Mouse (Mus musculus) kidney, embryonic 14.5 days (tissue): ENCODE data around the gene Evl. TPM values are rescaled to one million over a fixed set of nuclear protein-coding genes. Genes with fewer than 3 reads are reported as not detected.

Experiments
- ATAC-seq: fragments of 200-750 bp; cut with Nextera tagmentation; 2 replicates; pipeline ENCODE4 v1.8.0; 2017; ENCODE audit warnings: moderate number of reproducible peaks, mild to moderate bottlenecking, moderate TSS enrichment, moderate library complexity; ENCODE audit not compliant: low FRiP score, low TSS enrichment
- H3K27ac ChIP-seq: fragments of 300-500 bp; sonication (generic); 2 replicates; pipeline ENCODE4 v1.5.1; 2014; ENCODE audit warnings: low read depth, mild to moderate bottlenecking, low read length, moderate library complexity, mixed read lengths
- H3K27me3 ChIP-seq: fragments of 300-500 bp; sonication (generic); 2 replicates; pipeline ENCODE4 v1.6.1; 2014; ENCODE audit warnings: mild to moderate bottlenecking, low read length; ENCODE audit not compliant: control insufficient read depth, insufficient read depth
- H3K36me3 ChIP-seq: fragments of 300-500 bp; sonication (generic); 2 replicates; pipeline ENCODE4 v1.6.1; 2014; ENCODE audit warnings: low read length, mixed read lengths; ENCODE audit not compliant: control insufficient read depth, insufficient read depth
- H3K4me1 ChIP-seq: fragments of 300-500 bp; sonication (generic); 2 replicates; pipeline ENCODE4 v1.6.1; 2014; ENCODE audit warnings: low read length, mixed read lengths; ENCODE audit not compliant: control insufficient read depth, insufficient read depth
- H3K4me2 ChIP-seq: fragments of 300-500 bp; sonication (generic); replicated peaks from 2 replicates; pipeline ENCODE4 v1.6.1; 2014; ENCODE audit warnings: low read depth, mild to moderate bottlenecking, low read length
- H3K4me3 ChIP-seq: fragments of 300-500 bp; sonication (generic); 2 replicates; pipeline ENCODE4 v1.5.1; 2014; ENCODE audit warnings: mild to moderate bottlenecking, low read length
- H3K9ac ChIP-seq: fragments of 300-500 bp; sonication (generic); 2 replicates; pipeline ENCODE4 v1.6.1; 2014; ENCODE audit warnings: low read depth, mild to moderate bottlenecking, low read length, moderate library complexity
- H3K9me3 ChIP-seq: fragments of 300-500 bp; sonication (generic); 2 replicates; pipeline ENCODE4 v1.6.1; 2016; ENCODE audit warnings: low read length; ENCODE audit not compliant: control insufficient read depth
- WGBS: fragments of 180-500 bp; shearing (Covaris S2); extraction: QIAGEN DNeasy Blood & Tissue Kit; methylation state at CpG from one replicate; pipeline ENCODE4 v1.1.7; 2014; 5-methylcytosine and 5-hydroxymethylcytosine counted together
- polyA plus RNA-seq: library from polyadenylated mRNA; unstranded; fragments of >200 nt; fragmentation: Nextera tagmentation; extraction: Ambion mirVana; gene quantifications from 2 replicates; pipeline ENCODE4 v1.2.1, GENCODE M21; 2014

Evl gene
- polyA plus RNA-seq, 1 experiment from 2014 or later, result 73.7 TPM

DNA sequence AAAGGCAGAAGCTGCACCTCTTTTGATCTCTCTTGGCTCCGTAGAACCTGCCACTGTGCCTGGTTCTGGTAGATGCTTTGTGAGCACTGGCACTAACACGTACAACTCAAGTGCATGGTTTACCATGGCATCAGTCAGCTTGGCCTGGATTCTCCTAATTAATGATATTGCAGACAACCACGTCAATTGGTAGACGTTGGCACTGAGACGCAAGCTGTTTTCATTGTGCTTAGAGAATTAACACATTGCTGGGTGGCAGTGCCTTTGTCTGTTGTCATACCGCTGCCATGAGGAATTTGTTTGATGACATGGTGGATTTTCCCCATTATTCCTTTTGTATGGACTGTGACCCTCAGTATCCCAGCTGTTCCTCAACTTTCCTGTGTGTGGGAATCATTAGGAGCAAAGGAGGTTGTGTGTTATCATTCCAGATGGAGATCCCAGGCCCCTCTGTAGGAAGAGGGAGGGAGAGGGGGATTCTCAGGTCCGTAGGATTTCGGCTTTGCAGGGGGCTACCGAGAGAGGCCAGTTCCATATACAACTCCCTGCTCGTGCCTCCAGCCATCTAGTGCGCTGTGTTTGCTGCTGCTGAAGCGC is 10.5 kb downstream of the Evl start:
- H3K36me3 ChIP-seq, result 0 out of 2 replicates have a peak, but pooled peaks cover 2% of the 10 kb centered on the region
- no peak overlapping the region for H3K9ac ChIP-seq
- no peak overlapping the region for H3K27ac ChIP-seq
- H3K4me1 ChIP-seq, result no peaks in the 10 kb centered on the region
- H3K4me2 ChIP-seq, result no peak overlapping the region
- ATAC-seq, result no peak
- H3K4me3 ChIP-seq, result no peak overlapping the region
- no peaks in the 10 kb centered on the region for H3K27me3 ChIP-seq
- WGBS, result 84% methylated on average over 12 of the region's 12 CpGs
- H3K9me3 ChIP-seq, result no peaks in the 10 kb centered on the region; the same call in 1 of the 2 replicates

DNA sequence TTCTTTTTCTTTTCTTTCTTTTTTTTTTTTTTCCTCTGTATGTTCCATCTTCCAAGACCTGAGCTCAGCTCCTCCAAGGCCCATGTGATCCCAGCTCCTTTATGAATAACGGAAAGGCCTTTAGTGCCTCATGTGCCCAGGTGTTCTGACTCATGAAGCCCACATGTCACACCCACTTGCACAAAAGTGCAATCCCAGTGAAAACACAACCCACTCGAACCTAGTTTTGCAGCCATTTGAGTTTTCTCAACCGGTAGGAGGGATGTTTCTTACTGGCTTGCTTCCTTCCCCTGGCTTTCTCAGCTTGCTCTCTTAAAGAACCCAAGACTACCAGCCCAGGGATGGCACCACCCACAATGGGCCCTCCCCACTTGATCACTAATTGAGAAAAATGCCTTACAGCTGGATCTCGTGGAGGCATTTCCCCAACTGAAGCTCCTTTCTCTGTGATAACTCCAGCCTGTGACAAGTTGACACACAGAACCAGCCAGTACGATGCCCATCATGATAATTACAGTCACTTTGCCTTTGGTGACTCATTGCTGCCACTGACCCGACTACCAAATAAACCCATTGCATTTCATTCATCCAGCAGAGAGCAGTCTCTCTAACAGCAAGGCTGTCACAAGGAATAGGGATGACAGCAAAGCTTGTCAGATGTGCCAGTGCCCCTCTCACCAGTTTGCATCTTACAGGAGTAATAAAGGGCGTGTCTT is 24.8 kb downstream of the Evl start:
- peaks cover 7% of the 10 kb centered on the region; the same call in 1 of the 2 replicates for H3K36me3 ChIP-seq
- WGBS, result 84% methylated on average over 7 of the region's 7 CpGs
- no peak for ATAC-seq

DNA sequence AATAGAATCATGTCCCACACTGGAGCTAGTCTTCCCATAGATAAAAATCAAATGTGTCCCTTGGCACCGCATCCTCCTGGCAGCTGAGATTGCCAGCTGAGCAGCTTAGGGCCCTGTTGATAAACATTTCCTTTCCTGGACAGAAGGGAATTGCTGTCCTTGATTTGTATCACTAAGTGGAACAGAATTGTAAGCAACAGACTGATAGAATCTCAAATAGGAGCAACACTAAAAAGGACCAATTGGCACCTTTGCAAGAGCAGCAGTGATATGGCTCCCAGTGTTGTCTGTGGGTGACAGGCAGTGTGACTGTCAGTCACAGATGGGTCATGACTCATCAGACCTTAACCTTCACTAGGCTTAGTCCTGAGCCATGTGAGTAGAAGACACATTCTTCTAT is 29.3 kb downstream of the Evl start:
- Histone ChIP-seq H3K27ac (no peak overlapping the region), H3K9me3 (no peaks in the 10 kb centered on the region), H3K4me2 (no peak overlapping the region), H3K9ac (no peak overlapping the region), H3K4me1 (no peaks in the 10 kb centered on the region), H3K27me3 (no peaks in the 10 kb centered on the region), H3K4me3 (no peak overlapping the region), H3K36me3 (no peaks in the 10 kb centered on the region; the same call in 1 of the 2 replicates)
- WGBS, result 100% methylated on average over 1 of the region's 1 CpGs
- ATAC-seq, result no peak

More for the DNA sequence above, 24.8 kb downstream of the Evl start:
- no peak overlapping the region for H3K4me2 ChIP-seq
- no peaks in the 10 kb centered on the region for H3K9me3 ChIP-seq
- no peaks in the 10 kb centered on the region for H3K4me1 ChIP-seq
- no peak overlapping the region for H3K9ac ChIP-seq
- no peak overlapping the region for H3K4me3 ChIP-seq
- no peaks in the 10 kb centered on the region for H3K27me3 ChIP-seq
- H3K27ac ChIP-seq, result no peak overlapping the region

DNA sequence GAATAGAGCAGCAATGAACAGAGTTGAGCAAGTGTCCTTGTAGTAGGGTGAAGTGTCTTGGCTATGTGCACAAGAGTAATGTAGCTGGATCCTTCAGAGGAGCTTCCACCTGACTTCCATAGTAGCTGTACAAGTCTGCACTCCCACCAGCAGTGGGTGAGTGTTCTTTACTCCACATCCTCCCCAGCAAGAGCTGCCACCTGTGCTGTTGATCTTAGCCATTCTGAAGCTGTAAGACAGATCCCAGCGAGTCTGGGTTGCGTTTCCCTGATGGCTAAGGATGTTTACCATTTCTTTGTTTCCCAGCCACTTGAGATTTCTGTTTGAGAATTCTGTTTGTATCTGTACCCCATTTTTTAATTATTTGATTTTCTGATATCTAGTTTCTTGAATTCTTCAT is 35.6 kb downstream of the Evl start:
- no peak for ATAC-seq
- no peaks in the 10 kb centered on the region for H3K9me3 ChIP-seq
- H3K36me3 ChIP-seq, result no peaks in the 10 kb centered on the region; the same call in 1 of the 2 replicates
- no peak overlapping the region for H3K27ac ChIP-seq
- H3K9ac ChIP-seq, result no peak overlapping the region
- H3K4me1 ChIP-seq, result no peaks in the 10 kb centered on the region
- 89% methylated on average over 2 of the region's 2 CpGs for WGBS
- H3K4me3 ChIP-seq, result no peak overlapping the region
- no peak overlapping the region for H3K4me2 ChIP-seq
- no peaks in the 10 kb centered on the region for H3K27me3 ChIP-seq

DNA sequence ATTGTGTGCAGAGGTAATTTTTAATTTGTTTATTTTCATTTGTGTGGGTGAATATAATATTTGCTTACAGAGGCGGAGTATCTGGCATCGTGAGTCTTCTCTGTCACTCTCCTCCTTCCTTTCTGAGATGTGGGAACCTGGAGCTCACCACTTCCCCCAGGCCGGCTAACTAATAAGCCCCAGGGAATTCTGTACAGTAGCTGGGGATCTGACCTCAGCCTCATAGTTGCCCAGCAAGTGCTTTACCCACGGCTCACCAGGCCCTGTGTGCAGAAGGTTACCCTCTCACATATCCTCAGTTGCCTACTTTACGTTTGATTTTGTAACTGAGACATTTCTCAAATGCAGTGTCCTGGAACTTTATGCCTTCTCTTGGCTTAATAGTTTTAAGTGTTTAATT is 37.1 kb downstream of the Evl start:
- H3K4me2 ChIP-seq, result no peak overlapping the region
- H3K9ac ChIP-seq, result no peak overlapping the region
- H3K27ac ChIP-seq, result no peak overlapping the region
- 62% methylated on average over 5 of the region's 5 CpGs for WGBS
- H3K4me3 ChIP-seq, result no peak overlapping the region
- no peaks in the 10 kb centered on the region for H3K27me3 ChIP-seq
- H3K9me3 ChIP-seq, result no peaks in the 10 kb centered on the region
- no peaks in the 10 kb centered on the region; the same call in 1 of the 2 replicates for H3K36me3 ChIP-seq
- H3K4me1 ChIP-seq, result no peaks in the 10 kb centered on the region
- ATAC-seq, result no peak

DNA sequence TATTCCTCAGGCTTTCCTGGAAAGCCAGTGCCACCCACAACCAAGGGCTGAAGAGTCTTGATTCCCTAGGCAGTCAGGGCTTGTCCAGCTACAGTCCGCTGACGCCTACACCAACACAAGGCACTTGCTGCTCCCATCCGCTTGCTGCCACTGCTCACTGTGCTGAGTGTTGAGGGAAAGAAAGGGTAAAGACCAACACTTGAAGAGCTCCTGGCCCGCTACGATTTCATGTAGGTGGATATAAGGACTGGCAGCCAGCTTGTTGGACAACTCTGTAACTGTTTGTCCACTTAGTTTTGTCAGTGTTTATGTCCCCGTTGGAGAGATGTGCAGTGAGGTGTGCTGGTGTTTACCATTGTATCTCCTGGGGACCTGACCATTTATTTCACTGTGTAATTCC is 38.3 kb downstream of the Evl start:
- no peaks in the 10 kb centered on the region for H3K36me3 ChIP-seq
- H3K4me1 ChIP-seq, result no peaks in the 10 kb centered on the region
- no peak overlapping the region for H3K27ac ChIP-seq
- 89% methylated on average over 6 of the region's 6 CpGs for WGBS
- no peak overlapping the region for H3K9ac ChIP-seq
- H3K4me3 ChIP-seq, result no peak overlapping the region
- H3K4me2 ChIP-seq, result no peak overlapping the region
- no peaks in the 10 kb centered on the region for H3K27me3 ChIP-seq
- H3K9me3 ChIP-seq, result no peaks in the 10 kb centered on the region
- ATAC-seq, result no peak

DNA sequence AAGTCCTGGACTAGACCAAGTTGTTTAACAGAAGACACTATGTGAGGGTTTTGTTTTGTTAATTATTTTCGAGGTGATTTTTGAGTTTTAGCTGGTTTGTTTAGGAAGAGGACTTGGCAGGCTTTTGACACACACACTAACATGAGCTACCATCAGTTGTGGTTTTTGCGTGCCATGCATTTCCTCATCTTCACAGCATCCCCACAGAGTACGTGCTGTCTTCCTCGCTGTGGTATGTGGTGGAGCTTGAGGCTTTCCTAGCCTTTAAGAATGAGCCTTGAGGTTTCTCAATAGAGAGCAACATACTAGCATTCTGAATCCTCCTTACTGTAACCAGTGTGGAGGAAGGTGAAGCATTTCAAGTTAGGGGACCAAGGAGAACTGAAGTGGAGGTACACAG is 46.3 kb downstream of the Evl start:
- no peak overlapping the region for H3K9ac ChIP-seq
- no peaks in the 10 kb centered on the region for H3K27me3 ChIP-seq
- H3K9me3 ChIP-seq, result no peaks in the 10 kb centered on the region; the same call in 1 of the 2 replicates
- H3K4me1 ChIP-seq, result no peaks in the 10 kb centered on the region
- H3K4me3 ChIP-seq, result no peak overlapping the region
- no peak for ATAC-seq
- WGBS, result 88% methylated on average over 4 of the region's 4 CpGs
- H3K27ac ChIP-seq, result no peak overlapping the region
- H3K4me2 ChIP-seq, result no peak overlapping the region
- no peaks in the 10 kb centered on the region for H3K36me3 ChIP-seq

DNA sequence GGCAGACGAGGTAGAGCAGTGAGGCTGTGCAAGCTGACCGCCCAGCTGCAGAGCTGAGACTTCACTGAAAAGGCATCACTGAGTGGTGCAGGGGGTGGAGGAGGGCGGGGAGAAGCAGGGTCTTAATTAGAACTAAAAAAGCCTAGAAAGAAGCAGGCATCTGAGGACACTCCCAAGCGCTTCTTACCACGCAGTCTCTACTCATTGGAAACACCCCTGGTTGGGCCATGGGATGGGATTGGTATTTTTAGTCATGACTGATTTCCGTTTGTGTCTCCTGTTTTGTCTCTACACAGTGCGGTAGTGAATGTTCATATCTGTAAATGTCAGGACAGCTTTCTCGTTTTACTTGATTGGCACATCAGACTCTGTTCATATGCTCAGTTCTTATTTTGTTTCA is 46.8 kb downstream of the Evl start:
- Histone ChIP-seq H3K36me3 (no peaks in the 10 kb centered on the region), H3K4me1 (no peaks in the 10 kb centered on the region), H3K9ac (no peak overlapping the region), H3K27ac (no peak overlapping the region), H3K4me3 (no peak overlapping the region), H3K9me3 (no peaks in the 10 kb centered on the region; the same call in 1 of the 2 replicates), H3K4me2 (no peak overlapping the region), H3K27me3 (no peaks in the 10 kb centered on the region)
- 82% methylated on average over 8 of the region's 8 CpGs for WGBS
- no peak for ATAC-seq

DNA sequence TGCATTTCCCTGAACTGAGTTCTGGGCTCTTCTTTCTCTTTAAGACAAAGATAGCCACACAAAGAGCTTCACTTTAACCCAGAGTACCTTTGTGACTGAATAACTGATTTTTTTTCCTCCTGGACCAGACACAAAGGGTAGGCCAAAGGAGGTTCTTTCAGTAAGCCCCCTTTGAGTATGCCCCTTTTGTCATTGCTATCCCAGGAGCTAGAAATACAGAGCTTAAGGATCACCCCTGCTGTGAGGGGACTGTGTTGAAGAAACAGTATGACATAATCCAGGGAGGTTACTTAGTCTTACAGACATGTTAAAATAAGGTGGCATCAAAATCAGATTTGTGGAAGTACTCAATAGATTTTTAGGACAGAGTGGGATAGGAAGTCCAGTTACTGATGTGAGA is 50.0 kb downstream of the Evl start:
- ATAC-seq, result no peak
- H3K36me3 ChIP-seq, result no peaks in the 10 kb centered on the region
- no peak overlapping the region for H3K9ac ChIP-seq
- H3K4me3 ChIP-seq, result no peak overlapping the region
- no peaks in the 10 kb centered on the region for H3K4me1 ChIP-seq
- no peak overlapping the region for H3K4me2 ChIP-seq
- H3K27me3 ChIP-seq, result no peaks in the 10 kb centered on the region
- no peaks in the 10 kb centered on the region for H3K9me3 ChIP-seq
- no peak overlapping the region for H3K27ac ChIP-seq
